Mouse (Mus musculus) liver, embryonic 11.5 days (tissue): ENCODE results near the gene Arhgap6. TPM values are rescaled to one million over a fixed set of nuclear protein-coding genes. Genes with fewer than 3 reads are reported as not detected.

Source experiments
- ATAC-seq: fragments of 200-750 bp; cut with Nextera tagmentation; replicated peaks from 2 replicates; pipeline ENCODE4 v1.8.0; 2017; ENCODE audit warnings: moderate number of reproducible peaks, mild to moderate bottlenecking, moderate TSS enrichment, moderate library complexity; ENCODE audit not compliant: low FRiP score
- DNase-seq: peaks from one replicate; pipeline ENCODE4 v3.0.0-alpha.2; 2017; ENCODE audit warnings: low spot score
- H3K27ac ChIP-seq: fragments of 300-500 bp; sonication (generic); 2 replicates; pipeline ENCODE4 v1.5.1; 2014; ENCODE audit warnings: mild to moderate bottlenecking, low read depth, low read length, control low read depth
- H3K27me3 ChIP-seq: fragments of 300-500 bp; sonication (generic); replicated peaks from 2 replicates; pipeline ENCODE4 v1.6.1; 2014; ENCODE audit warnings: low read length, mixed read lengths; ENCODE audit not compliant: control insufficient read depth, insufficient read depth
- H3K36me3 ChIP-seq: fragments of 300-500 bp; sonication (generic); 2 replicates; pipeline ENCODE4 v1.6.1; 2014; ENCODE audit warnings: mild to moderate bottlenecking, low read length, moderate library complexity, mixed read lengths; ENCODE audit not compliant: control insufficient read depth, insufficient read depth
- H3K4me1 ChIP-seq: fragments of 300-500 bp; sonication (generic); replicated peaks from 2 replicates; pipeline ENCODE4 v1.6.1; 2014; ENCODE audit warnings: low read length, mixed read lengths; ENCODE audit not compliant: control insufficient read depth, insufficient read depth
- H3K4me2 ChIP-seq: fragments of 300-500 bp; sonication (generic); 2 replicates; pipeline ENCODE4 v1.6.1; 2014; ENCODE audit warnings: mild to moderate bottlenecking, control low read depth, moderate library complexity
- H3K4me3 ChIP-seq: fragments of 300-500 bp; sonication (generic); 2 replicates; pipeline ENCODE4 v1.5.1; 2014; ENCODE audit warnings: low read depth, low read length, control low read depth
- H3K9ac ChIP-seq: fragments of 300-500 bp; sonication (generic); 2 replicates; pipeline ENCODE4 v1.6.1; 2014; ENCODE audit warnings: low read depth, low read length, control low read depth
- H3K9me3 ChIP-seq: fragments of 300-500 bp; sonication (generic); 2 replicates; pipeline ENCODE4 v1.6.1; 2016; ENCODE audit warnings: low read length, inconsistent platforms, mixed read lengths; ENCODE audit not compliant: control insufficient read depth
- WGBS: fragments of 180-500 bp; shearing (Covaris S2); extraction: QIAGEN DNeasy Blood & Tissue Kit; methylation state at CpG from one replicate; pipeline ENCODE4 v1.1.7; 2014; 5-methylcytosine and 5-hydroxymethylcytosine counted together
- polyA plus RNA-seq: library from polyadenylated mRNA; unstranded; fragments of >200 nt; fragmentation: Nextera tagmentation; extraction: Ambion mirVana; gene quantifications from 2 replicates; pipeline ENCODE4 v1.2.1, GENCODE M21; 2014

Arhgap6 gene
- polyA plus RNA-seq, 1 experiment from 2014 or later, result 9.7 TPM

DNA sequence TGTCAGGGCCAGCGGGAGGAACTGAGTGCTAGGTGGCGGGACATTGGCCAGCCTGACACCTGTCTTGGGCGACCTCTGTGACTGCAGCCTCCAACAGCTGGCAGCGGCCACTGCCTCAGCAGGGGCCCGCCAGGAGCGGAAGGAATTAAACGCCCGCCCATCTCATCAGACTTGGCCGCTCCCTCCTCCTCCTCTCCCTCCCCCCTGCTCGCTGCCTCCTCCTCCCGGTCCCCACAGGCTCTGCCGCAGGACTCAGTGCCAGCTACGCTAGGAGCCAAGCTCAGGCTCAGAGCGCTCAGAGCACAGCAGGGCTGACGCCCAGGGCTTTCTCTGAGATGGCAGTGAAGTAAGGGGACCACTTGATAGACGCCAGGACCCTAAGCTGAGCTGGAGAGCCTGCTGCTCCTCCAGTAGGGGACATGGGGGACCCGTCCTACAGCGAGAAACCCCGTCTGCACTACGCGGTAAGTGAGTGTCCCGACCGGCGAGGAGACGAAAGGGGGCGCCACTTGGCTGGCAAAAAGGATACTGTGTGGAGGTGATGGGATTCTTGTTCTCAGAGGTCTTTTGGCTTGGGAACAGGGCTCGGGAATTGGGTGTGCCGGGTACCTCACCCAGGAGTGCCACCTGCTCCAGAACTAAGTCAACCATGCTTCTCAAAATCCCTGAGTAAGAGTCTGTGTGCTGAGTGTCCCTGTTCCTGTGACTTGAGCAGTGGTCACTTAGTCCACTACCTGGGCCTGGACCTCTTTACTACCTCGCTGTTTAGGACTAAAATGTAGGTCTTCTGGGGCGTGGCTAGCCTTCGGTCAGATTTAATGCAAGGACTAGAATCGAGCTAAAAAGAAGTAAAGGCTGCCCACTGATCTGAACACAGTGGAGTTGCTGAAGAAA, 241.8 kb downstream of the Arhgap6 start:
- H3K27me3 ChIP-seq, result peaks cover 10% of the 10 kb centered on the region
- WGBS, result 13% methylated on average over 32 of the region's 32 CpGs
- peak; percentile 69 for DNase-seq

DNA sequence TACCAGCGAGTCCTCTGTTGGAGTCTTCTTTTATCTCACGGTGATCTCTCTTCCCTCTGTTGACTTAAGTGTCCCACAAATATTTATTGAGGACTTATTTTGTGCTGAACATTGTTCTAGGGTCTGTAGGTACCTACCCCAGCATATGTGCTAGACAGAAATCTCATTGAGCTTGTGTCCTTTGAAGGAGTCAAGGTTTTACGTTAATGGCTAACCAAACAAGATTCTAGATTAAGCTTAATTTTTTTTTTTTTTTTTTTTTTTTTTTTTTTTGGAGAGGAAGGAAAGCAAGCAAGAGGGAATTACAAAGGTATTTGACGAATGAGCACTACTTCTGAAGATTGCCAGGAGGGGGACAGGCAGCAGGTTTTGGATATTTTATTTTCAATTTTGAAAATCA, 242.5 kb downstream of the Arhgap6 start:
- Histone ChIP-seq H3K27me3 (peaks cover 10% of the 10 kb centered on the region), H3K4me3 (peak overlapping the region; percentile 55), H3K4me2 (peak overlapping the region; percentile 59), H3K27ac (no peak overlapping the region), H3K4me1 (no peaks in the 10 kb centered on the region), H3K9me3 (no peaks in the 10 kb centered on the region), H3K9ac (peak overlapping the region; percentile 54; the same call in 1 of the 2 replicates), H3K36me3 (no peaks in the 10 kb centered on the region)
- DNase-seq, result no peak
- no peak for ATAC-seq
- WGBS, result 41% methylated on average over 4 of the region's 4 CpGs

More for the DNA sequence above, 241.8 kb downstream of the Arhgap6 start:
- Histone ChIP-seq H3K9ac (peak overlapping the region; percentile 54), H3K4me1 (no peaks in the 10 kb centered on the region), H3K36me3 (no peaks in the 10 kb centered on the region), H3K4me2 (peak overlapping the region; percentile 59), H3K4me3 (peak overlapping the region; percentile 55), H3K27ac (peak overlapping the region; percentile 34; the same call in 1 of the 2 replicates), H3K9me3 (no peaks in the 10 kb centered on the region)
- ATAC-seq, result peak; percentile 98

DNA sequence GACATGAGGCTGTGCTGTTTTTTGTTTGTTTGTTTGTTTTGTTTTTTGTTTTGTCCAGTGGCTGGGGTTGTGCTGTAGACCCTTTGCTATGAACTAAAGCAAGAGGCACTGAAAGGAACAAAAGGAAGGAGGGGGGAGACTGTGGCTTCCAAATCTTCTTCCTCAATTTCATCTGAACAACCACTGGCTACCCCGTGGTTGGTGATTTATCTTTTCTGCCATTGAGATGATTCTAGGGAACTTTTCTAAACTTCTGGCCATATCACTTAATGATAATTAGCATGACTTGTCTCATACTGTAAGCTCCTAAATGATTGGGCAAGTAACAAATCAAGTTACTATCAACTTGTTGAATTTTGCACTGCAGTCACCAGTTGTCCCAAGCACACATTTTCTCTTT, 249.0 kb downstream of the Arhgap6 start:
- 47% methylated on average over 1 of the region's 1 CpGs for WGBS
- no peak for ATAC-seq

GRCm38 (mm10) chrX:169047595-169047994, 252.7 kb downstream of the Arhgap6 start:
- no peak overlapping the region for H3K9ac ChIP-seq
- WGBS, result 25% methylated on average over 3 of the region's 3 CpGs
- H3K4me3 ChIP-seq, result no peak overlapping the region
- H3K36me3 ChIP-seq, result no peaks in the 10 kb centered on the region
- no peaks in the 10 kb centered on the region for H3K4me1 ChIP-seq
- DNase-seq (no peak), ATAC-seq (peak; percentile 89)
- H3K4me2 ChIP-seq, result peak overlapping the region; percentile 26
- H3K9me3 ChIP-seq, result no peaks in the 10 kb centered on the region
- H3K27ac ChIP-seq, result no peak overlapping the region
- H3K27me3 ChIP-seq, result no peaks in the 10 kb centered on the region

More for the DNA sequence above, 249.0 kb downstream of the Arhgap6 start:
- Histone ChIP-seq H3K27me3 (no peaks in the 10 kb centered on the region), H3K36me3 (no peaks in the 10 kb centered on the region), H3K9ac (no peak overlapping the region), H3K27ac (no peak overlapping the region), H3K4me2 (no peak overlapping the region), H3K4me3 (no peak overlapping the region), H3K4me1 (no peaks in the 10 kb centered on the region), H3K9me3 (no peaks in the 10 kb centered on the region)
- DNase-seq, result no peak

DNA sequence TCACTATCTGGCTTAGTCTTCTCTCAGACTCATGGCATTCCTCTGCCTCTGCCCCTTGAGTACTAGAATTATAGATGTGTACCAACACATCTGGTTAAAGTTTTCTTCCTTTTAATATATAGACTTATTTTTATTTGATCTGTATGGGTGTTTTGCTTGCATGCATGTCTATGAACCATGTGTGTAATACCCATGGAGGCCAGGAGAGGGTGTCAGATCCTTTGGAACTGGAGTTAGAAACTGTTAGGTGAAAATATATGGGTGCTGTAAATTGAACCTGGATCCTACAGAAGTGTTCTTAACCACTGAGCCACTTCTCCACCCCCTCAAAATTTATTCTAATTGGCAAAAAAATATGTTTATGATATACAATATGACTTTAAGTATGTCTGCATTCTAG, 254.7 kb downstream of the Arhgap6 start:
- no peak overlapping the region for H3K4me3 ChIP-seq
- no peaks in the 10 kb centered on the region for H3K27me3 ChIP-seq
- ATAC-seq (no peak), DNase-seq (no peak)
- H3K4me1 ChIP-seq, result peaks cover 7% of the 10 kb centered on the region; the same call in 1 of the 2 replicates
- H3K36me3 ChIP-seq, result no peaks in the 10 kb centered on the region
- H3K4me2 ChIP-seq, result no peak overlapping the region
- no peak overlapping the region for H3K27ac ChIP-seq
- no peaks in the 10 kb centered on the region for H3K9me3 ChIP-seq
- H3K9ac ChIP-seq, result no peak overlapping the region

- Histone ChIP-seq H3K4me3 (no peak overlapping the region), H3K9ac (no peak overlapping the region), H3K4me2 (peak overlapping the region; percentile 35), H3K4me1 (peaks cover 7% of the 10 kb centered on the region; the same call in 1 of the 2 replicates), H3K27ac (peak overlapping the region; percentile 13; the same call in 1 of the 2 replicates), H3K9me3 (no peaks in the 10 kb centered on the region), H3K27me3 (no peaks in the 10 kb centered on the region), H3K36me3 (no peaks in the 10 kb centered on the region)
- 39% methylated on average over 5 of the region's 5 CpGs for WGBS
- 0 out of 2 replicates have a peak, but pooled peaks have one; percentile 26 for ATAC-seq
- no peak for DNase-seq
Observed at GRCm38 (mm10) chrX:169053907-169054476, 259.1 kb downstream of the Arhgap6 start.

DNA sequence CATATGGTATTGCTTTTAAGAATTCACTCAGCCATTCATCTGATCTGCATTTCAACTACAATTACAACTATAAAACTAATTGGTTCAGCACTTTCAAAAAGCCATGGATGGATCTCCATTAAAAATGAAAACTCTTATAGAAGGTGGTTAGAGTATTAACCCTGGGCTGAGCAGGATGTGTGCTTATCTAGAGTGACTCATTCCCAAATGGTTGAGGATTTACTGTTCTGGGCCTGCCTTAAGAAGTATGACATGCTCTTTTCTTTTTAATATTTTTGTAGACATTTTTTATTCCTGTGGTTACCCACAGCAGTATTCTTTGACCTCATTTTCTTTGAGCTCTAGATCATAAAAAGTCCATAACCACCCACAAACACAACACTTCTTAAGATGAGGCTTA, 267.7 kb downstream of the Arhgap6 start:
- H3K27ac ChIP-seq, result no peak overlapping the region
- H3K4me3 ChIP-seq, result no peak overlapping the region
- H3K27me3 ChIP-seq, result no peaks in the 10 kb centered on the region
- DNase-seq, result no peak
- H3K36me3 ChIP-seq, result no peaks in the 10 kb centered on the region
- no peak overlapping the region for H3K4me2 ChIP-seq
- no peak for ATAC-seq
- no peaks in the 10 kb centered on the region for H3K4me1 ChIP-seq
- H3K9me3 ChIP-seq, result no peaks in the 10 kb centered on the region
- H3K9ac ChIP-seq, result no peak overlapping the region

GRCm38 (mm10) chrX:169065298-169065697, 270.4 kb downstream of the Arhgap6 start:
- DNase-seq (no peak), ATAC-seq (no peak)
- H3K4me3 ChIP-seq, result no peak overlapping the region
- 61% methylated on average over 3 of the region's 3 CpGs for WGBS
- H3K9me3 ChIP-seq, result no peaks in the 10 kb centered on the region
- H3K27me3 ChIP-seq, result no peaks in the 10 kb centered on the region
- H3K4me1 ChIP-seq, result no peaks in the 10 kb centered on the region
- H3K9ac ChIP-seq, result no peak overlapping the region
- H3K27ac ChIP-seq, result no peak overlapping the region
- no peaks in the 10 kb centered on the region for H3K36me3 ChIP-seq
- H3K4me2 ChIP-seq, result no peak overlapping the region
